Mouse (Mus musculus): Measurements from ENCODE around the gene Gstt2.
"Not testable (repeated sequence)": the region's sequence is repeated elsewhere in the genome, so short reads cannot be mapped to it uniquely, and the experiment has no call there.

The Gstt2 gene

DNA sequence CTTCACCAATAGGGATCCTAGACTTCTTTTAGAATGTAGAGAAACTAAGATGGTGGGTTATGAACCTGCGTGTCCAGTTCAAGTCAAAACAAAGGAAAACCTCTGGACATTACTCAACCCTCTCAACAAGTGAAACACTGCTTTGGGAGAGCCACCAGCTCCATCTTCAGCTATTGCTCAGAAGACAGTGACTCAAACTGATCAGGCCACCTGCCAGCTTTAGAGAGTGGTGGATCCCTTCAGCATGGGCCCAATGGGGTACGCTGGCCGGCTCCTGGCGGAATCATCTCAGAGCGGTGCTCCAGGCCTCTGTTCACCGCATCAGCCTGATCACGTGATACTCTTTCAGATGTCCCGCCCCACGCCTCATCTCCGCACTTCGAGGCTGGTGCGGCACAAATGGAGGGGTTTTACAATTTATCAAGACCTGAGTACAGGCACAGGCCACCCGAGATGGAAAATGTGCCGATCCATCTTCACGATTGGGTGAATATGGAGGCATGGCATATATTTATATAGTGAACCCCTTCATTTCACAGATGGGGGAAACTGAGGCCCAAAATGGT is 18.3 kb upstream of the Gstt2 start:
- no peak for DNase-seq (ENCODE audit: low read depth)

DNA sequence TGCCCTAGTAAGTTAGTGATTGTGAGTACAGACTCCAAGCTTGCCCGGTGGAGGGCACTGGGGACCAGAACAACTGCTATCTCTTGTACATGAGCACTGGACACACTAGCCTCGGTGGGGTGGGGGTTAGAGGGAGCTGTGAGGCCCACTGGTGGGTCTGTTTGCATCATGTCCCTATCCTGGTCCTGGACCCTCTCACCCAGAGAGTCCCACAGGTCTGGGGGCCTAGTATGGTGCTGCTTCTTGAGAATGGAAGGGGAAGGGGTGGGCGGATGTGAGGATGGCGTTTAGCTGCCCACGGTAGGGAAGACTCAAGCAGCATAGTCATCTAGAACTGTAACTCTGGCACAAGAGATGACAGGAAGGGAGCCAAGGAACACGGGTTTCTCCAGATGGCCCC is 17.6 kb upstream of the Gstt2 start:
- no peak for DNase-seq (ENCODE audit: low read depth)

DNA sequence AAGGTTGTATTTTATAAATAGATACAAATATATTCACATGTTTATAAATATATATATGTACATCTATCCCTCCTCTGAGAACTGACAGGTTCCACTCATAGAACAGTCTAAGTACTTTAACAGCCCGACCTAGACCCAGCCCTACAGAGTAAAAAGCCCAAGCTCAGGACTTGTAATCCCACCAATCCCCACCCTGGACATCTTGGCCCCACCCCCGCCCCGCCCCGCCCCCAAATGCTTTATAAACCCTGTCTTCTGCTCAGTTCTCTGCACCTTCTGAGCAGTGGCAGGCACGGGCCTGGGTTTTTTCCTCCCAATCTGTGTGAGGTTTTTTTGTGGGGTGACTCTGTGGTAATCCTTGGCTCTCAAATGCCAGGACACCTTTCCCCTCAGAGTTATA is 16.9 kb upstream of the Gstt2 start:
- no peak for DNase-seq (ENCODE audit: low read depth)

DNA sequence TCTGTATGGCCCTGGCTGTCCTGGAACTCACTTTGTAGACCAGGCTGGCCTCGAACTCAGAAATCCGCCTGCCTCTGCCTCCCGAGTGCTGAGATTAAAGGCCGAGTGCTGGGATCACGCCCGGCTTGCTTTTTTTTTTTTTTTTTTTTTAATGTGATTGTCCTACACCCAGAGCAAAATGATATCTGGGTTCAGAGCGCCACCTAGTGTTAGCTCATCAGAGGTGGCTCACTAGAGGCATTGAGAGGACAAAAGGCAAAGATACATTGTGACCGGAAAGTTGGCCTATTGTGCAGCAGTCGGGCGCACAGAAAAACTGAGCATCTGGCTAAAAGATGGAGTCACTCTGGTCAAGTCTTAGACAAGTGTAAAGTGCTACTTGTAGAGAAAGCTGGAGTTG is 16.2 kb upstream of the Gstt2 start:
- no peak for DNase-seq (ENCODE audit: low read depth)

DNA sequence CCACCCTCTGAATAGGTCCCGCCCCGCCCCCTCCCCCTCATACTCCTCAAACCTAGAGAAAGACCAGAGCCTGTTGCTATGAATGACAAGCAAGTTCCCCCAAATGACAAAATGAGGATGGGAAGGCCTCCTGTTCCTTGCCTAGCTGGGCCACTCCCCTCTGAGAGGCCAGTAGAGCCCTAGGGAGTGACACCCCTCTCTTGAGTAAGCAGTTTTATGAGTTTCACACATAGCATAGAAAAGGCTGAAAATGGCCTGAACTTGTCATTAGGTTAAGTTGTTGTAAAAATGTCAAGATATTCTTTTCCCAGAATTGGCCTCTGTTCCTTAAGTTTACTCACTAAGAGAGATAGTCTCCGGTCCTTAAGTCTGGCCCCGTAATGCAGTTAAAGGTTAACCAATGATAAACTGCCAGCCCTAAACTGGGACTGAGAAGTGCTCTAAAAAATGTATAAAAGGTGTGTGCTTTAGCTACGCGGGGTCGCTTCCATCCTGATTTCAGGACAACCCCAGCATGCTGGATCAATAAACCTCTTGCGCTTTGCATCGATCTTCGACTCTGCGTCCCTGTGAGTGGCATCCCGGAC is 15.4 kb upstream of the Gstt2 start:
- DNase-seq (ENCODE audit: low read depth): no peak

DNA sequence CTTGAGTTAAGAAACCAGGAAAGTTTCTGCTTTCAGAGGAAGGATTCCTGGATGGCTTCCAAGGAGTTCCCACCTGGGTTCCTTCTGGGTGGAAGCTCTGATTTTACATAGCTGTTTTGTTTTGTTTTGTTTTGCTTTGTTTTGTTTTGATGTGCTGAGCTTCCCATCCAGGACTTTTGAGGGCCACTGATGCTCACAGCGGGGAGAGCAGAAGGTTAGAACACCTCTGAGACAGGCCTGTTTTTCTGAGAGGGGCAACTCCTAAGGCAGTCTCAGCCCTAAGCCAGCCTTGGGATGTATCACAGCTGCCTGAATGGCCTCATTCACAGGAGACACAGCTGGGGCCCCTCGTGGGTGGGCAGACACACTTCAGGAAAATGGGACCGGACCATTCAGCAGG is 14.5 kb upstream of the Gstt2 start:
- no peak for DNase-seq (ENCODE audit: low read depth)

DNA sequence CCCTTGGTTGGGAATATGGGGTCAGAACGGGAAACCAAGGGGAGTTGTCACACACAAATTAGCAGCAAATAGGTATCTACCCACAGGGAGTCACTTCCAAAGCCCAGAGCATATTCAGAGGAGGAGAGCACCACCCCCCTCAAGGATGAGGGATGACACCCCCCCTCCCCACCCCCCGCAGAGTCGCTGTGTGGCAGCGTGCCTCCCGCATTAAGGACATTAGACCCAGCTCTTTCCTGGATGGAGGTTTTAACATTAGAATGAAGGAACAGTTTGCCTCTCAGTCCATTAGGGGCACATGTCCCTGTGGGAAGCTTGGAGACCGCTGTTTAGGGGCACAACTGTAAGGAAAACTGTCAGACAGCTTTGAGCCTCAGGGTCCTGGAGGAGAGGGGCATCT is 13.9 kb upstream of the Gstt2 start:
- no peak for DNase-seq (ENCODE audit: low read depth)

DNA sequence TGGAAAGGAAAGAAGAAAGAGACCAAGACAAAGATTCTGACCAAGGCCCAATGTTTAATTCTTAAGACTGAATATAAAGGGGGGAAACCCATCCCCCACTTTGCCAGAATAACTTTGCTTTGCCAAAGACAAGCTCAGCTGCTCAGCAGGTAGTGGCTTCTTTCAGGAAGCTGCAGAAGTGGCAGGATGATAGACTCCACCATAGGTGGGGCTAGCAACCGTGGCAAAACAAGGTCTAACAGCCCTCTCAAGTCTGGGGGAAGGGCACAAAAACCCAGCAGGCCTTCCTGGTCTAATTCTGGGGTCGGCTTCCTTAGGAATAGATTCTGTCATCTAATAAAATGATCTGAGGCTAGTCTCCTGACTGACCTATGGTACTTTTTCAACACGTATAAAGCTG is 11.2 kb upstream of the Gstt2 start:
- no peak for DNase-seq (ENCODE audit: low read depth)

DNA sequence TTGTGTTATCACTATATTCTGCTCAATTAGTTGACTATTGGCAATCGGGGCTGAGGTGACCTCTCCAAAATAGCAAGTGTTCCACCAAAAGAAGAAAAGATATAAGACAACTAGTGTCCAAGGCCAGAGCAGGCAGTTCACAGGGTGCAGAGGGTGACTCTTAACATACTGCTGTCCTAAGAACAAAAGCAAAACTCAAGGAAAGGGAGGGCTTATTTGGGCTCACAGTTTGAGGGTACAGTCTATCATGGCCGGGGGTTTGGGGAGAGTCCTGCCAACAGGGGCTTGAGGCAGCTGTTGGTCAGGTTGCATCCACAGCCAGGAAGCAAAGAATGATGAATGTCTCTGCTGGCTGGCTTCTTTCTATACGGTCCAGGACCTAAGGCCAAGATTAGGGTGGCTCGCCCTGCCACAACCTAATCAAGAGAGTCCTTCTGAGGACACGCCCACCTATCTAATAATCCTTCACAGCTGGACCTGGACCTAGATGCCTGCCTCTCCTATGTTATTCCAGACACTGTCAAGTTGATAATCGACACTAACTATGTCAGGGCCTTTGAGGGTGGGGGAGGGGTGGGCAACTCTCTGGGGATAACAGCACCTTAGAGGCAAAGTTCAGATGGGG is 8.2 kb upstream of the Gstt2 start:
- no peak for DNase-seq (ENCODE audit: low read depth)

DNA sequence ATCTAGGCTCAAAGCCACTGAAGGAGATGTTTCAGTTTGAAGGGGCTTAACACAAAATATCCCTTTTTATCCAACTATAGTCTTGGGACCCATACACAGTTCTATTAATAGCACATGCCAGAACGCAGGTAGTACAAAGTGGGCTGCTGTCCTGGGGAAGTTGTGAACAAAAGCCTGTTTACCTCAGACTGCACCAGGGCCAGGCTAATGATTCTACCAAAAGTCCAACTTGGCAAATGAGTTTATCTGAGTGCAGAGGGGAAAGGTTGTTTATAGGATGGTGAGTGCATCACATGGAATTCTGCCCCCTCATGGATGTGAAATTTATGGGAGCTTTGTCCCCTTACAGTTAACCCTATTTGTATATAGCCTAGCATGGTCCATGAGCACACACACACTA is 7.6 kb upstream of the Gstt2 start:
- DNase-seq (ENCODE audit: low read depth): no peak

DNA sequence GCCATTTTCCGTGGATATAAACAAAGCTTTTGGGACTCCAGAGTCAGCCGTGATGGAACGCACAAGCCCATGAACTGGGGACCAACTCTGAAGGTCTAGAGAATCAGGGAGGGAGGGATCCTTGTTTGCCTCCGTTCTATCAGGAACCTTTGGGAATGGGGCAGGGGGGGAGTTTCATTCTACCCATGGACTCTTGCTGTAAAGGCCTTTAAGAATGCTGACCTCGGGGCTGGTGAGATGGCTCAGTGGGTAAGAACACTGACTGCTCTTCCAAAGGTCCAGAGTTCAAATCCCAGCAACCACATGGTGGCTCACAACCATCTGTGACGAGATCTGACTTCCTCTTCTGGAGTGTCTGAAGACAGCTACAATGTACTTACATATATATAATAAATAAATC is 6.7 kb upstream of the Gstt2 start:
- DNase-seq (ENCODE audit: low read depth): not testable (repeated sequence)

DNA sequence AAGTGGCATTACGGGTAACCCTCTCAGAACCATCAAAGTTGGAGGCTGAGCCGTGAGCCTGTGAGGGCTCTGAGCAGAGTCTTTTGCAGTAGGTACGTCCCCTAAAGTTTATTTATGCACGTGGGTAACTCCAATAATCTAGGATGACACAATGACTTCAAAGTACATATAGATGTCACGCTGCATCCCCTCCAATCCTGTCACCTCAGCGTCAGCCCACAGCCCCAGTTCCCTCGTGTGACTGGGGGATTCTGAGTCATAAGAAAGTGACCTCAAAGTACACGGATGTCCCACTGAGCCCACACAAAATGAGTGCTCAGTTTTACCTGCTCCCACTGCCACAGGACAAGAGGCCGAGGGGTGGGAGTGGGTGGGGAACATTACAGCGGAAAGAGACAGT is 1.9 kb upstream of the Gstt2 start:
- no peak for DNase-seq (ENCODE audit: low read depth)

DNA sequence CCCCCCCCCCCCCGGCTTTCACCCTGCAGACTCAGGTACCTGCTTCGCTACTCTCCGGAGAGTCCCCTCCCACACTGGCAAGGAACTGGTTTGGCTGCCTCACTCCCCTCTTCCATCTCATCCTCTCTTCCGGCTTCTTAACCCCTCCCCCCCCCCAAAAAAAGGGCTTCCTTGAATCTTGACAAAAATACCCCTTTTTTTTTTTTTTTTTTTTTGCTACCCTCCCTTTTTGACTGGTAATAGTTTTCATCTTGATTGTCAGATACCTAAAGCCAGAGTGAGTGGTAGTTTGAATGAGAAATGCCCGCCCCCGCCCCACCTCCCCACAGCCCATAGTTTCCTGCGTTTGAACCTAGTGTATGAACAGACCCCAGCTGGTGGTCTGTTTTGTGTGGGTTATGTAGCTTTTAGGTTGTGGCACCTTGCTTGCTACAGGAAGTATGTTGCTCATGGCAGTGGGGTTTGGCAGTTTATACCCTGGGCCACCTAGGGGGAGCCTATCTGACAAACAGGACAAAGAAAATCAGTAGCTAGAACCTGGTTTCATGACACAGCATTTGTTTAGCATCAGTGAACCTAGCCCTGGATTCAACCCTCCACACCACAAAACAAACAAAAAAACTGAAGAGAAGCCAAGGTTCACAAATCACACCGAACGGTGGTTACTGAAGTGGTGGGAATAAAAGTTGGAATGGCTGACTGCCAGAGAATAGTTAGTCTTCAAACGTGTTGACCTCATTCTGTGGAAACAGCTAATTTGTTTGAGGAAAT is 1.3 kb downstream of the Gstt2 start:
- DNase-seq (ENCODE audit: low read depth): peak; percentile 42

DNA sequence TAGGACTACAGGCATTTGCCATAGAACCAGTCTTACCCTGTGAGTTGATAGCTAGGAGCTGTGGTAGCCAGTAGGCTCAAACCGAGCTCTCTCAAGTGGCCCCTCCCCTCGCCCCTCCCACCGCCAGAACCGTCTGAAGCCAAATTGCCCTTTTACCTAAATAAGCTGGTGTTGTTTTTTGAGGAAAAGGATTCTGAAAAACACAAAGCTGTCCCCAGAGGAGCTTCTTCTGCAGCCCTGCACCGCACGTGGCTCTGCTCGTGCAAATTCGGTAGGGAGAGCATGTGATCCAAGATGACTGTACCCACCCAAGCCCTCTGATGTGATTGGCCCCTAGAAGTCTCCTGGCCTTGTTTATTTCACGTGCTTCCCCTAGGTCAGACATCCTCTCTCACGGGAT is 1.9 kb downstream of the Gstt2 start:
- DNase-seq (ENCODE audit: low read depth): no peak

DNA sequence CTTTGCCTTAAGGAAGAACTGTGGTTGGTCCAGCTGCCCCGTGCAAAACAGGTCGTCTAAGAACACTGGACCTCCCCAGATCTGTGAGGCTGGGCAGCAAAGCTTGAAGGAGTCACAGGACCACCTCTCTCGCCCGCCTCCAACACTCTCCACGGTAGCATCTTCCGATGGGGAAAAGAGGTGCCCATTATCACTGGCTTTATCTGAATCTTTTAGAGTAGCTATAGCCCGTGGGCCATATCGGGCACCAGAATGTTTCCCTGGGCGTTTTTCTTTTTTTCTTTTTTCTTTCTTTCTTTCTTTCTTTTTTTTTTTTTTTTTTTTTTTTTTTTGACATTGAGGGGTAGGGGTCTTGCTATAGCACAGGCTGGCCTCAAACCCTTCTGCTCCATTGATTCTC is 2.5 kb downstream of the Gstt2 start:
- DNase-seq (ENCODE audit: low read depth): no peak

DNA sequence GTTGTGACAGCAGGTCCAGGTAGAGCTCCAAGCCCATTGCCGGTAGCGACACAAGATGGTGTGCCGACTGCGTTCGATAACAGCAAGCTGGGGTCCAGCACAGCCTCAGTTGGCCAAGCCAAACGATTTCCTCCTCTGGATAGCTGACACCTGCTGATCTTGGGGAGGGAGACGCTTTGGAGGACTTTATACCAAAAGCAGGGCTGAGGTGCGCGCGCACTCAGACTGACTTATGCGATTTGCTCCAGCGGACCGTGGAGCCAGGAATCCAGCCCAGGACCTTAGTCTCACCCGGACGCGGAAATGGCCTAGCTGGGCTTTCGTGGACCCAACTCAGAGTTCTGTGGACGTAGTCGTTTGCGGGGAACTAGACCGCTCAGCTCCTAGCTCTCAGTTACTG is 3.0 kb downstream of the Gstt2 start:
- no peak for DNase-seq (ENCODE audit: low read depth)

DNA sequence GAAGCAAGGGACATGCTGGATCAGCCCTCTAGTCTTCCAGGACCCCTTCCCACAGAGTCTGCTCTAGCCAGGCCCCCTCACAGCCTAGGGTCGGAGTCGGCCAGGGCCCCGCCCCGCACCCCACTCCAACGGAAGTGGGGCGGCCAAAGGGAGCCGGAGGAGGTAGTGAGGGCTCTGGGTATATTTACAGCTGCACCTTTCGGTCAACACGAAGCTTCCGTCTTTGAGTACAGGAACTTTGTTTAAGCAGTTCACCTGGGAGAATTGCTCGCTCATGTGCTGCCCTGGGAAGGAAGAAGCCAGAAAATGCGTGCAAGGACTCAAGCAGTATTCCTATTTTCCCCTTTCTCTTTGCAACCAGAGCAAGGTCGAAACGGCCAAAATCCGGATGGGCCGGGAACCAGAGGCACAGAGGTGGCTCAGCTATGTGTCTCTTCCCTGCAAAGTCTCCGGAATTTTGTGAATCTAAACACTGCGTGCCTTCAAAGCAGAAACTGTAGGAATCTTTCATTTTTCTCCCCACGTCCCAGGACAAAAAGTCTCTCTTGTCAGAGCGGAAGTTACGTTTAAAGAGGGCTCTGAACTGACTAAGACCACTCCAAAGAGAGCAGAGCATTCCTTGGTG is 3.7 kb downstream of the Gstt2 start:
- no peak for DNase-seq (ENCODE audit: low read depth)

DNA sequence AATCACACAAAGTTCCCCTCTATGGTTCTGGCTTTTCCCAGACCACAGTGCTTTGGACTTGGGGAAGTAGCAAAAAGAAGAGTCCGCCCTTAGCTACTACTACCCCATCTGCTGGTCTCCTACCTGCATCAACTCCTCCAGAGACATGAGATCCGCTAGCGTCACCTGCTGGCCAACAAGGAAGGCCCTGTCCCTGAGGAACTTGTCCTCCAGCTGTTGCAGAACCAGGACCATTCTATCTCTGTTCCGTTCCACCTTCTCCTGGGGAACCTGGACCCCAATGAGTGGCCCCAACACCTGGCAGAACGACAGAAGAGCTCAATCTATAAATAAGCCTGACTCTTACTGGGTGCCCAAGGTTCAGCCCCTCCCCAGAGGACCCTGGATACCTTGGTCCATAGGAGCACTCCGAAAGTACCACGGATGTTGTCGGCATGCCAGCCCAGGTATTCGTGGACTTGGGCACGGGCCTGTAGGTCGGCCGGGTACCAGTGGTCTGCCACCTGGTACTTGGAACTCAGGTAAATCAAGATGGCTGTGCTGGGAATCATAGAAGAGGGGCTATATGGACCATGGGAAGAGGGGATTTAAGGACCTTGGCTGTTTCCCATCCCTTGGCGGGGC is 4.8 kb downstream of the Gstt2 start:
- peak; percentile 54 for DNase-seq (ENCODE audit: low read depth)

DNA sequence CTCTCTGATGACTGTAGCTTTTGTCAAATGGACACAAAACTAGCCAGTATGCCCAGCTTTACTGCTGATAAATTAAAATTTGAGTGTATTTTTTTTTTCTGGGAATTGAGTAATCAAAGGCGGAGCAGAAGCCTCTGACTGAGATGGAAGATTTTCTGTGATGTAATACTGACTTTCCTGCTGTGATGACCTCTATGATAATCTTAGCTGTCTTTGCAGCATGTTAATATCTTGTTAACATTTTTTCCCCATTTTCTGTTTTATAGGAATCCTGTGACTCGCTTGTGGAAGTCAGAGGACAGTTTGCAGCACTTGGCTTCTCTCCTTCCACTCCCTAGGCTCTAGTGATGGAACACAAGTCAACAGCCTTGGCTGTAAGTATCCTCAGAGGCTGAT is 7.0 kb downstream of the Gstt2 start:
- no peak for DNase-seq (ENCODE audit: low read depth)

DNA sequence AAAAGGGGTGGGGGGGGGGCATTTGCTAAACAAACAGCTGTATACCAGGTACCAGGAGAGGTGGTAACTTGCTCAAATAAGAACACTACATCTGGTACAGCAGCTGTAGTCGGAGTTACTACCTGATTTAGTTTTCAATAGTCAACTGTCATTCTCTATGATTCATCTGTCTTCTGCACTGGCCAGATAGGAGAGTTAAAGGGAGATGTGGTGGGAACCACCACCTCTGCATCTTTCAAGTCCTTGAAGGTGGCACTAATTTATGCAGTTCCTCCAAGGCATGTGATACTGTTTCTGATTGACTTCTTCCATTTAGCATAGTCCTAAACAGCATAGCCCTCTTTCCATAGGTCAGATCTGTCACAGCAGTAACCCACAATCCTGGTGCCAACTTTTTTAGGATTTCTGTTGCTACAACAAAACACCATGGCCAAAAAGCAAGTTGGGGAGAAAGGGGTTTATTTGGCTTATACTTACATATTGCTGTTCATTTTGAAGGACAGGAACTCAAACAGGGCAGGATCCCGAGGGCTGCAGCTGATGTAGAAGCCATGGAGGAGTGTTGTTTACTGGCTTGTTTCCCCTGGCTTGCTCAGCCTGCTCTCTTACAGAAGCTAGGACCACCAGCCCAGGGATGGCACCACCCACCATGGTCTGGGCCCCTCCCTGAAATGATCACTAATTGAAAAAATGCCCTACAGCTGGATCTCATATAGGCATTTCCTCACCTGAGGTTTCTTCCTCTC is 7.5 kb downstream of the Gstt2 start:
- no peak for DNase-seq (ENCODE audit: low read depth)

DNA sequence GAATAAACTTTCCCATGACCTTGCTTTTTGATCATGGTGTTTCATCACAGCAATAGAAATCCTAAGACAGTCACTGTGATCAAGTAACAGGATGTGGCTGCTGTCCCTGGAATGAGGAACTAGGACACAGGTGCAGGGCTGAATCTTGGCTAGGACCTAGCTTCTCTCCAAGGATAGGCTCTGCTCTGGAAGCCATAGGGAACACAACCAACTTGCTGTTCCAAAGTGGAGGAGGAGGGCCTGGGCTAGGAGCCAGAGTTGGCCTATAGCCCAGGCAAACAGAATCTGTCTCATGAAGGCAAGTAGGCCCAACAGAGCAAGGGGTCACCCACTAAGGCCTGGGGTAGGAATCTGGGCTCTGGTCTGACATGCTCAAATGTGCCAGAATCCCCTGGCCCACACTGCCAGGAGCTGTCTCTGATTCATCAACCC is 8.7 kb downstream of the Gstt2 start:
- DNase-seq (ENCODE audit: low read depth): peak; percentile 79

Measured in fibroblast of lung, adult 2 months (primary cell).